Mouse (Mus musculus) megakaryocyte, adult 5-6 weeks (primary cell): Measurements from ENCODE around the gene Itgam. TPM values are rescaled to one million over a fixed set of nuclear protein-coding genes. Genes with fewer than 3 reads are reported as not detected.
A peak's percentile ranks its signal among the peaks of the same experiment; 100 is the strongest.

Experiments used
- ATAC-seq: 2 replicates; pipeline ENCODE4 v1.8.0; 2016; ENCODE audit warnings: mild to moderate bottlenecking, inconsistent platforms; ENCODE audit not compliant: poor library complexity, severe bottlenecking
- total RNA-seq, 2 experiments: library from RNA; stranded (forward) in 1 of 2; stranded (reverse) in 1 of 2; fragments of 153-499, 151-499 nt in 1 of 2; fragments of 221-1000, 200-1000 nt in 1 of 2; gene quantifications; 2 replicates each; pipeline versions ENCODE4 v1.2.3 to v1.2.4; 2015 to 2017

The Itgam gene
- total RNA-seq, 2 experiments from 2014 or later, result 209 to 286 TPM

DNA sequence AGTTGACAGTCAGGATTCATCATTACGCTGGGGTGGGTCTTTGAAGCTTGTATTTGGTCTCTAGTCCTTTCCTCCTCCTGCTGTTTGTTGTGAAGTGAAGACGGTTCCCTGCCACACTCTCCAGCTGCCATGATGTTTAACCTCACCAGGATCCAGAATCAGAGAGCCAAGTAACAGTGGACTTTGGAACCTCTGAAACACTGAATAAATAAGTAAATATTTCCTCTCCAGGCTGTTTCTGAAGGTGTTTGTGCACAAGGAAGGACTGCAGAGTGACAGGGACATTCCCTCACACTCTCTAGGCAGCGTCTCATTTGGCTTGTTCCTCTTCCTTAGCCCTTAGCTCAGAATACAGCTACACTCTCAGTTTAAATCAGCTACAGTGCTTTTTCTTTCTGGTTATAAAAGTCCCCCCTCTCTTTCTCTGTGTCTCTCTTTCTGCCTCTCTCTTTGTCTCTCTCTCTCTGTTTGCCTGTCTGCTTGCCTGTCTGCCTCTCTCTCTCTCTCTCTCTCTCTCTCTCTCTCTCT is 5.5 kb upstream of the Itgam start:
- peak; percentile 33; the same call in 1 of the 2 replicates for ATAC-seq

DNA sequence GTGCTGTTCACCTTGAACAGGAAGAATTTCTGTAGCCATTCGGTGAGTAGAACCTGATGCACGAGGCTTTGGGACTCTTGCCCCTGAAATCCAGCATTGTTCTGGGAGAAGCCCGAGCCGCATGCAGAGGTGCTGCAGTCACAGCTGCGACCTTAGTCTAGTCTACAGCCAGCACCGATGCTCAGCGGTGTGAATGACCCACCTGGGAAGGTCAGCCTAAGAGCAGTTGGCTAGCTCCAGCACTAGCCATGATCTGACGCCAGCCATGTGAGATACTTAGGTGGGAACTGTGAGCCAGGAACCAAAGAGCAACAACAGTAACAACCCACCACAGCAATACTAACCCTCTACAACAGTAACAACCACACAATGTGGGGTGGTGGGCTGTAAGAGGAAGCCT is 4.6 kb upstream of the Itgam start:
- no peak for ATAC-seq

DNA sequence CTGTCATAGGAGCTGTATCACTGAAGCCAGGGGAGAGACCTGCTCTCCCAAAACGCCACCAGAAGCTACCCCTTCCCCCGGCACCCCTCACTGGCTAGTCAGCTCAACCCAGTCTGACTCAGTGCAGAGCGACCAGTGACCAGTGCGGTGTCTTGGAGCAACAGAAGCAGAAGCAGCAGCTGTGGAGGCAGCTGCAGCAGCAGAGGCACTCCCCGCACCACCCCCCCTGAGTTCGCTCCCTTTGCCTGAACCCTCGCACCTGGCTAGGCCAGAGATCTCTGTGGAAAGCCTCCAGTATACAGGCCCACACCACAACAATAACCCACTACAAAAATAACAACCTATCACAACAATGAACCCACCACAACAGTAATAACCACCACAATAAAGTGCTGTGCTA is 3.9 kb upstream of the Itgam start:
- ATAC-seq, result peak; percentile 48

DNA sequence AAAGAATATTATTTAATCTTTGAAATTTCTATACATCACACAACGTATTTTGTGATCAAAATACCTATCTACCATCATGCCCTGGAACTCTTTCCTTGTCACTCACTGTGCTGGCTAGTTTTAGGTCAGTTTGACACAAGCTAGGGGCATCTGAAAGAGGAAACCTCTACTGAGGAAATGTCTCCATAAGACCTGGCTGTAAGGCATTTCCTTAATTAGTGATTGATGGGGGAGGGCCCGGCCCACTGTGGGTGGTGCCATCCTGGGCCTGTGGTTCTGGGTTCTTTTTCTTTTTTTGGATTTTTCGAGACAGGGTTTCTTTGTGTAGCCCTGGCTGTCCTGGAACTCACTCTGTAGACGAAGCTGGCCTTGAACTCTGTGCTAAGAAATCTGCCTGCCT is 3.3 kb upstream of the Itgam start:
- peak; percentile 34 for ATAC-seq

DNA sequence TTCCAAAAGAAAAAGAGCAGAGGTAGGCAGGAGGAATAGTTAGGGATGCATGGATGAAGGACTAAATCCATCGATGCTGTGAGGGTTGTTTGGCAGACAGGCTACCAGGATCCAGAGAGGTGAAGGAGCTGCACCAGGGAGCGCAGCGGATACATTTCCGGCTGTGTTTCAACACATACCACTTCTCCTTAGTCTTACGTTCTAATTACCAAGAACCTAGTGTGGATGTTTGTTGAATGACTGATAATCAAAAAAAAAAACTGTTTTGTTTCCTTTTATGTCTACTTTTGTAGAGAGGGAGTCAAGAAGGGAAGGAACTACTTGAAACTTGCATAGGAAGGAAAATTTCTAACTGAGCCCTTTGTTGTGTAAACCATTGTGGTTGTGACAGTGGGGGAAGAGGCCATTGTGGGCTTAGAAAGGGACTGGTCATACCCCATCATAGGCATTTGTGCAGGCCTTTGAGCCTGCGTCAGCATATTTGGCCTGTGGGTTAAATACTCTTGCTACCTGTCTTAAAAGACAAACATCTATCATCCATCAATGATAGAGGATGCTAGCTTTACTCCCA is 856 bp downstream of the Itgam start:
- ATAC-seq, result peak; percentile 62

DNA sequence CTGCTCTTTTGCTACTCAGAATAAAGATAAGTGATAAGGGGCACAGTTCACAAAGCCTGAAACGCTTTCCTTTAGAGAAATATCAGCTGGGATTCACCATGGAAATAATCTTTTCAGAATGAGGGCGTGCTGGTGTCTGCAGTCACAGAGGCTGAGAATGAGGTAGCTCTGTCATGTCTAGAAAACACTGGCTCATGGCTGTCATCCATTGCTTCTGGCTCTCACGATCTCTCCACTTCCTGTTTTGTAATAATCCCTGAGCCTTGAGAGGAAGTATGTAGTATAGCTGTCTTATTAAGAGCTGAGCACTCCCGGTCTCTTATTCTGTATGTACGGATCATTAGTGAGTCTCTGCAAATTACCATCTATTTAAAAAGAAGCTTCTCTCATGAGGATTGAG is 3.1 kb downstream of the Itgam start:
- peak; percentile 67 for ATAC-seq

DNA sequence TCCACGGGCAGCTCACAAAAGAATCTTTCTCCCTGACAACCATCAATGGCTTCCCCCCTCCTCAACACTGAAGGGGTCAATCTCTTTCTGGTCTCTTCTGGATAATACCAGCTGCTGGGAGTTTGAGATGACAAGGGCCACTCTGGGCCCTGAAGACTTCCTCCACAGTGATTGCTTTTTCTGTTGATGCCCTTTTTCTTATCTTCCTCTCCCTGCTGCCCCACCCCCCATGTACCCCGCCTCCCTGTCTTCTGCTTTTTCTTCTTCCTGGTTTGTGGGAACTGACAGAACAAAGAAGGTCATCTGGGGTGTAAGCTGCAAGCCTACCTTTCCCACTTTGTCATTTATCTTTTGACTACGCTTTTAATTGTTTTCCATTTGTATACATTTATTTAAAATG is 5.4 kb downstream of the Itgam start:
- peak; percentile 55 for ATAC-seq

DNA sequence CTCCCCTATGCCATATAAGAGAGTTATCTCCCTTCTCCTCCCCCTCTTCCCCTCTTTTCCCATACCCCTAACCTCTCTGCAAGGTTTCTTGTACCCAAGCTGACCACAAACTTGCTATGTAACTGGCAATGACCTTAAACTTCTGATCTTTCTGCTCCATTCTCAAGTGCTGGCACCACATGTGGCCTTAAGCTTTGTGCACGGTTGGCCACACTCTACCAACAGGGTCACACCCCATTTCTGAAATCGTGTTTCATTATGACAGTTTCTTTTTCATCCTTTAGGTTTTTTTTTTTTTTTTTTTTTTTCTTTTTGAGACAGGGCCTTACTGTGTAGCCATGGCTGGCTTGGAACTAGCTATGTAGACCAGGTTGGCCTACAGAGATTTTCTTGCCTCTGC is 7.4 kb downstream of the Itgam start:
- no peak for ATAC-seq

DNA sequence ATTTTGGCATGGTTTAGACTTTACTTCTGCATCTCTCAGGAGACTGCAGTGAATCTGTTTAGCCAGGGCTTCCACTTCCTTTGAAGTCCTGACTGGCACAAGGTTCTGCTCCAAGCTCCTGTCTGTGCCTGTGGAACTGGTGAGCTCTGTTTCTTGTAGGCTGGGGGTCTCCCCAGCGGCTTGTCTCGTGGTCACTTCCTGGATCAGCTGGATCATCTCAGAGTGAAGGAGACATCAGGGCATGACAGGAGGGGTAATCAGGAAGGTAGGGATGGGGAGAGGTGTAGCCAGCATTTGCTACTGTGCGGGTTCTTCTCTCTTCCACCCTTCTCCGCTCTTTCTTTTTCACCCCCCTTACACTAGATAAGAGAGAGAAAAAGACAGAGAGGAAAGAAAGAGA is 9.4 kb downstream of the Itgam start:
- no peak for ATAC-seq

DNA sequence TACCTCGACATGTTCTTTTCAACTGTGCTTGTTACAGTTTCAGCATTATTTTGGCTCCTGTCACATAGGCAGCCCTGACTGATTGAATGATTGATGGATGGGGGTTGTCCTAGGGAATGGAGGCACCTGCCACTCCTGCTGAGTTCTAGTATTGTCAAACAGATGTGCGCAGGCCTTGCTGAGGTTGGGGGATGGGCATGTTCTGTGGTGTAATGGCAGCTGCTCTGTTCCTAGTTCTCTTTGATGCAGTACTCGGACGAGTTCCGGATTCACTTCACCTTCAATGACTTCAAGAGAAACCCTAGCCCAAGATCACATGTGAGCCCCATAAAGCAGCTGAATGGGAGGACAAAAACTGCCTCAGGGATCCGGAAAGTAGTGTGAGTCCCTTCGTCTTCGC is 17.6 kb downstream of the Itgam start:
- no peak for ATAC-seq

DNA sequence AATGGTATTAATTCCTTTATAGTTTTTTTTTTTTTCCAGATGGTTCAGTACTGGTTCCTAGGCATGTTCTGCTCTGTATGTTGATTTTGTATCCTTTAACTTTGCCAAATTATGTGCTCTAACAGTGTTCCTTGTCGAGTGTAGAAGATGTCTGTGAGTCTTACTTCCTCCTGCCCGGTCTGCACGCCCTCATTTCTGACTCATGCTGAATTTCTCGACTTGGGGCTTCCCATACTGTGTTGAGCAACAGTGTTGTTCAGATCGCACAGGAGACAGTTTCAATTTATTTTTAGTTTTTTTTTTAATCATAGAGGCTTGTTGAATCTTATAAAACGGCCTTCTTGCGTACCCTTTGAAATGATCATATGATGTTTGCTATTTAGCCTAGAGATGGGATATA is 26.7 kb downstream of the Itgam start:
- peak; percentile 98 for ATAC-seq

DNA sequence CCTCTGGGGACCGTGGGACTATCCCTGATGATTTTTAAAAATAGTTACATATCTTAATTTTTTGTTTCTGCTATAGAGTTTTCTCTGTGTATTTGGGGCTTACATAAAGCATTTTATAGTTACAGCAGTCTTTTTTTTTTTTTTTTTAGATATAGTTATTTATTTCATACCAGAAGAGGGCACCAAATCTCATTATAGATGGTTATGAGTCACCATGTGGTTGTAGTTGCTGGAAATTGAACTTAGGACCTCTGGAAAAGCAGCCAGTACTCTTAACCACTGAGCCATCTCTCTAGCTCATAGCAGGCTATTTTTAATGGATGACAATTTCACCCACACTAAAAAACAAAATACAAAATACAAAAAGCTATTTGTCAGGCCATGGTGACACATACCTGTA is 35.7 kb downstream of the Itgam start:
- no peak for ATAC-seq

DNA sequence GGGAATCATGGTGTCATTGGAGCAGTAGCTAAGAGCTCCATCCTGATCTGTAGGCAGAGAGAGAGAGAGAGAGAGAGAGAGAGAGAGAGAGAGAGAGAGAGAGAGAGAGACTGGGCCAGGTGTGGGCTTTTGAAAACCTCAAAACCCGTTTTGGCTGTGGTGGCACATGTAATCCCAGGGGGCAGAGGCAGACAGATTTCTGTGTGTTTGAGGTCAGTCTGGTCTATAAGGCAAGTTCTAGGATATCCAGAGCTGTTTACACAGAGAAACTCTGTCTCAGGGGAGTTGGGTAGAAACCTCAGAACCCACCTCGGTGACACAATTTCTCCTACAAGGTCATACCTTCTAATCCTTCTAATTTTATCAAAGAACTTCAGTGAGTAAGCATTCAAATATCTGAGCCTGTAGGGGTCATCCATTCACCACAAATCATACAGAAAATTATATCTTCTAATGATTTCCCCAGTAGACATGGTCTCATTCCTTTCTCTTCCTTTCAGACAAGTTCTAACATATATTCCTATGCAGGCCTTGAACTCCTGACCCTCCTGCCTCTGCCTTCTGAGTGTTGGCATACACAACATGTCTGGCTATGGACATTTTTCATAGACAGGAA is 38.4 kb downstream of the Itgam start:
- no peak for ATAC-seq

DNA sequence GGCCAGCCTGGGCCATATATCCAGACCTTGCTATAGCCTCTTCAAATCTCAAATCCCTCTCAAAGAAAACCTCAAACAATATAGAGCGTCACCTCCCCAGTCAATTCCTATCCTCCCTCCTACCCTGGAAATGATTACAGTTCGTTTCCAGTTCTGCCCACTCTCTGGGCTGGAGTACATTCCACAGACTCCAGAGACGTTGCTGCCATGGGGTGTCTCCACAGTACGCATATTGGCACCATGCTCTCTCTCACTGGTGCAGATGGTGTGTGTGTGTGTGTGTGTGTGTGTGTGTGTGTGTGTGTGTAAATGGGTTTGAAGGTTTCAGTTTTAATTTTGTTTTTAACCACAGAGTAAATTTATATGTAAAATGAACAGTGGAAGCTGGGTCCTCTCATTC is 42.8 kb downstream of the Itgam start:
- ATAC-seq, result no peak

DNA sequence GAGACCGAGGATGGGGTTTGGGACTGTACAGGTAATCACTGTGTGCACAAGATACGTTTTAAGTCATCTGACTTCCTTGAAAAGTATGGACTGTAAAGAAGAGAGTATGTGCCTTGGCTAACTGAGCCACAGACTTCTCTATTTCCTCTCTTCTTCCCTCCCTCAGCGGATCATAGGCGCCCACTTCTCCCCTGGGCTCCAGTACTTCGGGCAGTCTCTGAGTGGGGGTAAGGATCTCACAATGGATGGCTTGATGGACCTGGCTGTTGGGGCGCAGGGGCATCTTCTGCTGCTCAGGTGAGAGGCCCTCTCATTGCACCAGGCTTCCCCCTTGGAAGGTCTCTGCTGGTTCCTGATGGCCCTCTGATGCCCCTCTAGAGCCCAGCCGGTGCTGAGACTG is 45.0 kb downstream of the Itgam start:
- no peak for ATAC-seq

DNA sequence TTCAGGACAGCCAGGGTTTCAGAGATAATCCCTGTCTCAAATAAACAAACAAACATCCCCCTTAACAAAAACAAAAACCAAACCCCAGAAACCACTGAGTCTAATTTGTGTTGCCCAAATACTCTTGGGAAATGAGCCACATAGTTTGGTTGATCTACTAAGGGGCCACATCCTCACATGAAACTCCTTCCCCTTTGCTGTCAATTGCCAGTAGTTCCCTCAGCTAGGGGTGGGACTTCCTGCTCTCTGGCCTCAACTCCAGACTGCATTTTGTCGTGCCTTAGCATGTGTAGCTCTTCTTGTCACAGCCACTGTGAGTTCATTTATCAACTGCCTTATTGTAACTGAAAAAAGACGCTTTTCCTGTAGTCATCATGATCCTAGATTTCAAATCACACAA is 47.9 kb downstream of the Itgam start:
- ATAC-seq, result peak; percentile 56; the same call in 1 of the 2 replicates

DNA sequence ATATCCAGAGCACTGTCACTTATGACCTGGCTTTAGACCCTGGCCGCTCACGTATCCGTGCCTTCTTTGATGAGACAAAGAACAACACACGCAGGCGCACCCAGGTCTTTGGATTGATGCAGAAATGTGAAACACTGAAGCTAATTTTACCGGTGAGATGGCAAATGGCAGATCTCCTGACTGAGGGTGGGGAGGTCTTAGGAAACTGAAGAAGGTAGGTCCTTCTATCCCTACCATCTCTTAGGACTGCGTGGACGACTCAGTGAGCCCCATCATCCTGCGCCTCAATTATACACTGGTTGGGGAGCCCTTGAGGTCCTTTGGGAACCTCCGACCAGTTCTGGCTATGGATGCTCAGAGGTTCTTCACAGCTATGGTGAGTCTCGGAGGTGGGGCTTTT is 49.7 kb downstream of the Itgam start:
- ATAC-seq, result no peak

DNA sequence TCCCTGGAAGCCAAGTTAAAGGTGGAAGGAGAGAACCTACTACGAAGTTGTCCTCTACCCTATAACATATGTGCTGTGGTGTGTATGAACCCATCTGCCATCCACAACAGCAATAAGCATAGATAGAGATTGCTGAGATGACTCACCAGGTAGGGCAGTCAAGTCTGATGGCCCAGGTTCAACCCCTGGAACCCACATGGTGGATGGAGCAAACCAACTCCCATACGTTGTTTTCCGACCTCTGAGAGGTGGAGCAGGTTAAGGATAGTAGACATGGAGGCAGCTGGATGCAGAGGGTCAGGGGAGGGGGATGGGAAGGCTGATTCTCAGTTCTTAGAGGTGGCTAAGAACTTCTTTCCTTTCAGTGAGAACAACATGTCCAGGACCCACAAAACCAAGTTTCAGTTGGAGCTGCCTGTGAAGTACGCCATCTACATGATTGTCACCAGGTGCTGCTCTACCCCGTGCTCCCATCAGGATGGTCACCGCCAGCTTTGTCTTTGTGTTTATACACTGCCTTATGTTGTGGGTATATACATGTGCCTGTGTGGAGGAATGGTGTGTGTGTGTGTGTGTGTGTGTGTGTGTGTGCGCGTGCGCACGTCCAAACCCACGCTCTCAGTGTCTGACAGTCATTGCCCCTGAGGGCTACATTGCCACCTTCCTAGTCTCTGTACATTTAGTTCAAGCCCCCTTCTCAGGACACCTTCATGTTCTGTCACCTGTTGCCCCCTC is 52.1 kb downstream of the Itgam start:
- ATAC-seq, result no peak

DNA sequence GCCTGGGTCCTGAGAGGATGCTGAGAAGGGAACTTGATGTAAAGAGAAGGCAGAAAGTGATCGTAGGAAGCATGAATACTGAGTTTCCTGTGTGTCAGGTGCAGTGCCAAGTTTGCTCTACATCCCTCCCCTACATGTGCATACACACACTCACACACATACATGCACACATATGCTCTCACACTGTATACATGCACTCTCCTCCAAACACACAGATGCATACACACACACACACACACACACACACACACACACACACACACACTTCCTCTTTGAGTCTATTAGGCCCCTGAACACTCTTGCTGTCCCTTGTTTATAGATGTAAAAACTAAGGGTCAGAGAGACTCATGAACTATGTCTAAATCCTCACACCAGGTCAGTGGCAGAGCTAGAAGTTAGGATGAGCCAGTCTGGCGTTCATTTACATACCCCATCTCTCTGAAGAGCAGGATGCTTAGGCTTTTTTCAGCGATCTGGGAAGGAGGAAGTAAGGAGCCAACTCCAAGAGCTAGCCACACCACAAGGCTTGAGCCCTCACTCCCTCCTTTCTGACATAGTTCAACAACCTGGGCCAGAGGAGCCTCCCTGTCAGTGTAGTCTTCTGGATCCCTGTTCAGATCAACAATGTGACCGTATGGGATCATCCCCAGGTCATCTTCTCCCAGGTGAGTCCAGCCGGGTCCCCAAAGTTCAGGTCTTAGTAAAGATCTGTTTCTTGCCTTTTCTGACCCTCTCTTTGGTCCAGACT is 52.9 kb downstream of the Itgam start:
- no peak for ATAC-seq

DNA sequence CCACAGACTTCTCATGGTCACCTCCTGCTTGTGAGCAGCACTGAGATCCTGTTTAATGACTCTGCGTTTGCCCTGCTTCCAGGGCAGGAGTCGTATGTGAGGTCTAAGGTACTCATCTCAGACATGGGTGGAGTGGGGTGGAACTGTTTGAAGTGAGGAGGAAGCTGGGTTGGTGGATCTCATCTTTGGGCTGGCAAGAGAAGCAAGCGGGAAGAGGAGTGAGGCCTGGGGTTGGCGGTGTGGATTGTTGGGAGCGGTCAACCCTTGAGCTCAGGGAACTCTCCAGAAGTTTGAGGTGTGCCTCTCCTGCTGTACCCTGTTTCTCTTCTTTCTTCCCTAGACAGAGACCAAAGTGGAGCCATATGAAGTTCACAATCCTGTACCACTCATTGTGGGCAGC is 54.0 kb downstream of the Itgam start:
- no peak for ATAC-seq

DNA sequence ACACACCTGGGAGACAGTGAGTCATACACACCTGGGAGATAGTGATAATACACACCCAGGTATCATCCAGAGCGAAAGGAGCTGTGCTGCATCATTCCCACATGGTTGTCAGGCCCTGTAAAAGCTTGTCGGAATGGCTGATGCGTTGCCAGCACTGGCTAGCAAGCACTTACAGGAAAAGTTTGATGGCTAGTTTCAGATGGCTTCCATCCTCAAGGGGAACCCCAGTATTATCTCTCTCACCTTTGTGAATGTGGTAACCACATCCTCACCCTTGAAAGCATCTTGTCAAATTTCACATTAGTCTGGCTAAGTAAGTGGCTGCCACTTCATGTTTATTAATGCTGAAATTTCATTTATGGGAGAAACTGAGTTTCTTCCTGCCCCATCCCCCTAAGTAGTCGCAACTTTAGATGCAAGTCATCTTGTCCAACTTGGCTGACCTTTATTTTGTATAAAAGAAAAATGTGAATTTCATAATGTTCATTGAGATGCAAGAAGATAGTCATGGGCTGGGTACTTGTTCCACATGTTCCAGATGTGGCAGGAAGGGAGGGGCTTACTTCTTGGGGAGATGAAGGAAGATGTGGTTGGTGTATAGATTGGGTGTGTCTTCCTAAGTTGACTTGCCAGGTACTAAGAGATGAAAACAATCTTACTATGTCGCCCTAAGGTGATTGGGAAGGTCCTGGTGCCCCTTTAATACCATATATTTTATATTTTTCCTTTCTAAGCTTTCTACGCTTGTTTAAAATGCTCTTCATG is 57.5 kb downstream of the Itgam start:
- ATAC-seq, result no peak; the same call in 1 of the 2 replicates
